Mouse (Mus musculus): ENCODE measurements at regions not wholly inside any gene's neighbourhood (a gene's known extent, or its start where the extent isn't known, plus 50 kb on each side); places are given as distances from the start of the nearest gene placed in this dataset.
"Not testable (repeated sequence)": the region's sequence is repeated elsewhere in the genome, so short reads cannot be mapped to it uniquely, and the experiment has no call there.

DNA sequence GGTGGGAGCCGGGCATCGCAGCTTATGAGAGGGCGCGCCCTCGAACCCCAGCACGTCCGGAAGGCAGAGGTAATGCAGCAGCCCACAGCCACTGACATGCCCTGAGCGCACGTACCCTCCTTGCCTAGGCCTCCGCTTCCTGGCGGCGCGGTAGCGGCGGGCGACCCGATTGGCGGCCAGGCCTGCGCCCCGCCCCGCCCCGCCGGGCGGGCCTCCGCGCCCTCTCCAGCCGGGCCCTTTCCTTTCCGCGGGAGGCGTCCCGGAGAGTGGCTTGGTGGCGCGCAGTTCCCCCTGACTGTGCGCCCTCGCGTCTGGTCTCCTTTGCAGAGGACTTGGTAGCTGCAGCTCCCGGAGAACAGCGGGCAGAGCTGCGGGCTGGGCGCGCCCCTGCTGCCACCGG lies 461.1 kb downstream of the Gm21863 start:
- H3K9ac ChIP-seq; H3K27ac ChIP-seq; H3K9me3 ChIP-seq; H3K36me3 ChIP-seq; H3K4me1 ChIP-seq; ATAC-seq (ENCODE audit: low FRiP score, low read depth); H3K4me3 ChIP-seq; H3K27me3 ChIP-seq (replicated peaks): not testable (repeated sequence)
- WGBS = 8% methylated on average over 42 of the region's 42 CpGs
- H3K4me2 ChIP-seq (replicated peaks) = peak overlapping the region; percentile 36

DNA sequence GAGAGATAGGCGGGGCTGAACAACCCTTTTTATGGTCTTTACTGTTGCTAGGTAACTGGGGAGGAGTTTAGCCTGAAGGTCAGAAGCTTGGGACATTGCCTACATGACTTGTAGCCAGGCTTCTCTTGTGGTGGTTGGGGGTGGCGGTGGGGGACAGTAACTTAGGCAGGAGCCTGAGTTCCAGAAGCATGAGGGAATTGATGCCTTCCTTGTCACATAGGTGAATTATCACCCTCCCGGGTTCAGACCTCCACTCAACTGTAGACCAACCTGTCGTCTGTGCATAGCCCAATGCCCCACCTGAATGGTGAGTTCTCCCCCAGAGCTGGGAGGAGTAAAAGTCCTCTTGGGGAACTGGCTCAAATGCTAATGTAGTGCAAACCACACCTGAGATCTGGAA lies 472.1 kb downstream of the Gm21863 start:
- not testable (repeated sequence) for H3K9ac ChIP-seq; ATAC-seq (ENCODE audit: low FRiP score, low read depth); H3K4me1 ChIP-seq; H3K27me3 ChIP-seq (replicated peaks); H3K9me3 ChIP-seq; H3K27ac ChIP-seq; H3K4me2 ChIP-seq (replicated peaks); H3K36me3 ChIP-seq; H3K4me3 ChIP-seq
- 85% methylated on average over 3 of the region's 4 CpGs for WGBS

DNA sequence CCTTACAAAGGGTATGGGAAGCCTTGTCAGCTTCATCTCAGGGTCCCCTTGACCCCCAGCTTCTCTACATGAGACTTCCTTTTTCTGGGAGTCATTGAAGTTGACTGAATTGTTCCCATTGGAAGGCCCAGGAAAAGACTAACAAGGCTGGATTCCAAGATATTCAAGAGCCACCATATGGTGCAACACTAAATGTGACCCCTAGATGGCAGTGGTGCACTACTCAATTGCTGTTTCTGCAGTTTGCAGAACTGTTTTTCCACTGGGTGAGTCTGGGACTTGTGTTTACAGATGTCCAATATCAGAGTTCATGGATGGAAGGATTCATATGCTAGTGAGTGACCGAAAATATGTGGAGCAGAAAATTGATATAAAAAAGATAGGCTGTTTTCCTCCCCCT lies 510.3 kb downstream of the Gm21863 start:
- not testable (repeated sequence) for H3K4me3 ChIP-seq; H3K4me1 ChIP-seq; H3K27ac ChIP-seq; H3K9ac ChIP-seq; ATAC-seq (ENCODE audit: low FRiP score, low read depth); H3K36me3 ChIP-seq; H3K4me2 ChIP-seq (replicated peaks); H3K27me3 ChIP-seq (replicated peaks)
- peaks cover 11% of the 10 kb centered on the region; the same call in 1 of the 2 replicates for H3K9me3 ChIP-seq
- WGBS = 59% methylated on average over 1 of the region's 1 CpGs
